Mouse (Mus musculus) liver, embryonic 13.5 days (tissue): Measurements from ENCODE around the gene Postn. TPM values are rescaled to one million over a fixed set of nuclear protein-coding genes. Genes with fewer than 3 reads are reported as not detected.

ENCODE experiments used
- ATAC-seq: fragments of 200-750 bp; cut with Nextera tagmentation; 2 replicates; pipeline ENCODE4 v1.8.0; 2017; ENCODE audit warnings: low read depth, mild to moderate bottlenecking, moderate number of reproducible peaks, moderate library complexity
- DNase-seq: peaks from one replicate; pipeline ENCODE4 v3.0.0; 2022
- H3K27ac ChIP-seq: fragments of 300-500 bp; sonication (generic); 2 replicates; pipeline ENCODE4 v1.5.1; 2015; ENCODE audit warnings: moderate library complexity, mild to moderate bottlenecking, inconsistent platforms
- H3K27me3 ChIP-seq: fragments of 300-500 bp; sonication (generic); 2 replicates; pipeline ENCODE4 v1.6.1; 2015; ENCODE audit warnings: mild to moderate bottlenecking, inconsistent platforms
- H3K36me3 ChIP-seq: fragments of 300-500 bp; sonication (generic); 2 replicates; pipeline ENCODE4 v1.6.1; 2015; ENCODE audit warnings: mild to moderate bottlenecking, inconsistent platforms
- H3K4me1 ChIP-seq: fragments of 300-500 bp; sonication (generic); replicated peaks from 2 replicates; pipeline ENCODE4 v1.6.1; 2015; ENCODE audit warnings: inconsistent platforms
- H3K4me2 ChIP-seq: fragments of 300-500 bp; sonication (generic); 2 replicates; pipeline ENCODE4 v1.6.1; 2015; ENCODE audit warnings: inconsistent platforms, mild to moderate bottlenecking, moderate library complexity
- H3K4me3 ChIP-seq: fragments of 300-500 bp; sonication (generic); replicated peaks from 2 replicates; pipeline ENCODE4 v1.5.1; 2015; ENCODE audit warnings: mild to moderate bottlenecking, inconsistent platforms
- H3K9ac ChIP-seq: fragments of 300-500 bp; sonication (generic); 2 replicates; pipeline ENCODE4 v1.6.1; 2015; ENCODE audit warnings: mild to moderate bottlenecking, inconsistent platforms
- H3K9me3 ChIP-seq: fragments of 300-500 bp; sonication (generic); replicated peaks from 2 replicates; pipeline ENCODE4 v1.6.1; 2016; ENCODE audit warnings: inconsistent platforms
- WGBS: fragments of 180-500 bp; shearing (Covaris S2); methylation state at CpG from one replicate; pipeline ENCODE4 v1.1.7; 2015; ENCODE audit not compliant: insufficient replicate concordance; 5-methylcytosine and 5-hydroxymethylcytosine counted together
- polyA plus RNA-seq: library from polyadenylated mRNA; unstranded; fragments of >200 nt; fragmentation: Nextera tagmentation; extraction: Ambion mirVana; gene quantifications from 2 replicates; pipeline ENCODE4 v1.2.1, GENCODE M21; 2015

The Postn gene
- polyA plus RNA-seq, 1 experiment from 2014 or later, result 21.9 TPM

- no peak for ATAC-seq
- WGBS, result 55% methylated on average over 4 of the region's 4 CpGs
- Histone ChIP-seq H3K9ac (no peak overlapping the region), H3K36me3 (no peaks in the 10 kb centered on the region), H3K4me1 (no peaks in the 10 kb centered on the region), H3K4me3 (no peak overlapping the region), H3K4me2 (no peak overlapping the region), H3K9me3 (no peaks in the 10 kb centered on the region), H3K27ac (no peak overlapping the region), H3K27me3 (no peaks in the 10 kb centered on the region)
- no peak for DNase-seq
These were observed 19.1 kb downstream of the Postn start for GRCm38 (mm10) chr3:54379981-54380380.

DNA sequence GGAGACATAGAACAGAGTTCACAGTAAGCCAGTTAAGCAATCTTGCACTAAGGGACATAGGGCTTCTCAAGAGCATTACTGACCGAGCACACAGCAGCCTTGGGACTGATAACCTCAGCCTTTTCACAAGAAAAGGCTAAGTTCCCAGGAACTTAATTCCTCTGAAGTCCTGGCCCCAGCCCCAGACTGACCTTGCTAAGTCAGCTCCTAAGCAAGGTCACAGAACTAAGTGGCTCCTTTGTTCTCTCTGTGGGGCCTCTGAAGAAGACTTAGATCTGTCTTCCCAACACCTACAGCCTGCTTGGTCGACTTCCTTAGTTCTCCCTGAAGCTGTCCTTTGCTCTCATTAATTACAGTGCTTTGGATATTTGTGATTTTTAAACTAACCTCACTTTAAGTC is 38.4 kb downstream of the Postn start:
- no peak for DNase-seq

DNA sequence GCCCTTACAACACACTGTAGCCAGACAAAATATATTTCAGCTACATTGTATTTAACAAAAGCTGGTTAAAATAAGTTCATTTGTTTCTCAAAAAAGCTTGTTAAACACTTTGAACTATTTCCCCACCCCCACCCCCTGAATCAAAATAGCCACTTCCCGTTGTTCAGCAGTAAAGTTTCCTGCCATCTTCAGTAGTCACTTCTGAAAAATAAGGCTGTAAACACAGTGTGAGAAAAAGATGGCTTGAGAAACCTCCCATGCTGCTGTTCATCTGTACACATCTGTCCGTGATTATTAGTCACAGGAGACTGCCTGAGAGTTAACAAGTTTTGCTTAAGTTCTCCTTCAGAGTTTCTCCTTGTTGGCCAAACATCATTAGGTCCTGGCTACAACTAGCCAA is 39.0 kb downstream of the Postn start:
- H3K4me2 ChIP-seq, result no peak overlapping the region
- no peaks in the 10 kb centered on the region for H3K4me1 ChIP-seq
- 33% methylated on average over 2 of the region's 2 CpGs for WGBS
- H3K27ac ChIP-seq, result no peak overlapping the region
- no peak overlapping the region for H3K9ac ChIP-seq
- H3K36me3 ChIP-seq, result no peaks in the 10 kb centered on the region
- H3K4me3 ChIP-seq, result no peak overlapping the region
- no peaks in the 10 kb centered on the region for H3K27me3 ChIP-seq
- no peaks in the 10 kb centered on the region for H3K9me3 ChIP-seq
- ATAC-seq (no peak), DNase-seq (no peak)

More for the DNA sequence above, 38.4 kb downstream of the Postn start:
- Histone ChIP-seq H3K27ac (no peak overlapping the region), H3K4me2 (no peak overlapping the region), H3K9ac (no peak overlapping the region), H3K4me1 (no peaks in the 10 kb centered on the region), H3K27me3 (no peaks in the 10 kb centered on the region), H3K9me3 (no peaks in the 10 kb centered on the region), H3K36me3 (no peaks in the 10 kb centered on the region), H3K4me3 (no peak overlapping the region)
- whole genome bisulfite sequencing, result 28% methylated on average over 2 of the region's 2 CpGs
- ATAC-seq, result no peak

GRCm38 (mm10) chr3:54400617-54401016 is 39.7 kb downstream of the Postn start:
- no peak overlapping the region for H3K4me3 ChIP-seq
- H3K27ac ChIP-seq, result no peak overlapping the region
- ATAC-seq (no peak), DNase-seq (no peak)
- H3K36me3 ChIP-seq, result no peaks in the 10 kb centered on the region
- WGBS, result 48% methylated on average over 1 of the region's 1 CpGs
- no peak overlapping the region for H3K4me2 ChIP-seq
- no peaks in the 10 kb centered on the region for H3K9me3 ChIP-seq
- H3K27me3 ChIP-seq, result no peaks in the 10 kb centered on the region
- H3K4me1 ChIP-seq, result no peaks in the 10 kb centered on the region
- H3K9ac ChIP-seq, result no peak overlapping the region

DNA sequence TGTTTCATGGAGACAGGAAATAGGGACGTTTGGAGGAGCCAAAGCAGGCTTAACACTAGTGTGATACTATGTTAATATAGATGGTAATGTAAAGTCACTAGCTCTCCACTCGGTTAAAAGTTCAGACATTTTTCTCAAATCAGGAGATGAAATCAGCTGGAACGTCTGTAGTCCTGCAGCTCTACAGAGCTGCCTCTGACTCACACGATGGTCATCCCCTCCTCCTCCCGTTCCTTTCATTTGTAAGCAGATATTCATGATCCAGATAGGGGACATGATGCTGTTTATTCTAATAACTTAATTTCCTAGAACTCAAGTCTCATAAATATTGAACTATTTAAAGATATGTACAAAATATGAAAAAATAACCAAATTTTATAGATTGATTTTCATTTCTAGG is 40.8 kb downstream of the Postn start:
- Histone ChIP-seq H3K4me3 (no peak overlapping the region), H3K27ac (no peak overlapping the region), H3K27me3 (no peaks in the 10 kb centered on the region), H3K9me3 (no peaks in the 10 kb centered on the region), H3K4me2 (no peak overlapping the region), H3K9ac (no peak overlapping the region), H3K4me1 (no peaks in the 10 kb centered on the region), H3K36me3 (no peaks in the 10 kb centered on the region)
- WGBS, result 57% methylated on average over 5 of the region's 5 CpGs
- ATAC-seq (no peak), DNase-seq (no peak)

DNA sequence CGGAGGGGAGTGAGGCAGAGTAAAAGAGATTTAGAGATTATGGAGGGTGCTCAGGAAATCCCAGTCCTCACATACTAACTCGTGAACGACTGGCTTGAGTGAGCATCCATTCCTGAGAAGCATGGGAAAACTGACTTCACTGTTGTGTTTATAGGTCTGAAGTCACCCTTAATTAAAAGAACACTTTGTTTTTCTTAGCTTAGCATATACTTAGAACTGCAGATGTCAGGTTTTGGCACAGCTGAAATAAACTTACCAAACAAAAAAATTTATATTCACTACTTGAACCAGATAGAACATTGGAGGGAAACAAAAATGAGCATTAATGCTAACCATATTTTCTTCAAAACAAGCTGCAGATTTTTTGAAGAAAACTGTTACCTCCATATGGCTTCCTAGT is 42.9 kb downstream of the Postn start:
- no peak overlapping the region for H3K27ac ChIP-seq
- no peak overlapping the region for H3K4me3 ChIP-seq
- H3K36me3 ChIP-seq, result no peaks in the 10 kb centered on the region
- WGBS, result 41% methylated on average over 3 of the region's 3 CpGs
- H3K4me2 ChIP-seq, result no peak overlapping the region
- ATAC-seq, result no peak
- no peaks in the 10 kb centered on the region for H3K27me3 ChIP-seq
- no peak for DNase-seq
- no peaks in the 10 kb centered on the region for H3K9me3 ChIP-seq
- H3K9ac ChIP-seq, result no peak overlapping the region
- no peaks in the 10 kb centered on the region for H3K4me1 ChIP-seq

DNA sequence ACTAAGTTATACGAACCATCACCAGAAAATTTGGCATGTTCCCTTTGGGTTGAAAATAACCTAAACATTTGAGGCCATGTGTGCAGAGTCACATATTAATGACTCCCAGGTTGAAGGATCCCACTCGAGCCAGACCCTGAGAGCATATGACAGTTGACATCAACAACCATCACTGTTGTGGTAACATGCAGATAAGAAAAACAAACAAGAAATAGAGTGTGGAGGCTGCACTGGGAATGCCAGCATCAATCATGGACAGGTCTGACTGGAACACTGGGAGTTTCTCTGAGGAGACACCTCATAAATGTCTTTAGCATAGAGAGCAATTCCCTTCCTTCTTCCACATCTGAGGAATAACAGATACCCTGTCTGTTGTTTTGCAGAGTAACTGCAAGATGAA is 45.7 kb downstream of the Postn start:
- no peak overlapping the region for H3K4me2 ChIP-seq
- no peaks in the 10 kb centered on the region for H3K9me3 ChIP-seq
- H3K36me3 ChIP-seq, result no peaks in the 10 kb centered on the region
- no peak for ATAC-seq
- WGBS, result 35% methylated on average over 2 of the region's 2 CpGs
- DNase-seq, result no peak
- H3K4me3 ChIP-seq, result no peak overlapping the region
- no peaks in the 10 kb centered on the region for H3K4me1 ChIP-seq
- no peaks in the 10 kb centered on the region for H3K27me3 ChIP-seq
- H3K27ac ChIP-seq, result no peak overlapping the region
- H3K9ac ChIP-seq, result no peak overlapping the region

- no peak for ATAC-seq
- no peak overlapping the region for H3K4me2 ChIP-seq
- H3K36me3 ChIP-seq, result no peaks in the 10 kb centered on the region
- H3K27me3 ChIP-seq, result no peaks in the 10 kb centered on the region
- H3K4me1 ChIP-seq, result no peaks in the 10 kb centered on the region
- H3K9ac ChIP-seq, result no peak overlapping the region
- 85% methylated on average over 3 of the region's 3 CpGs for WGBS
- no peaks in the 10 kb centered on the region for H3K9me3 ChIP-seq
- H3K4me3 ChIP-seq, result no peak overlapping the region
- no peak for DNase-seq
- no peak overlapping the region for H3K27ac ChIP-seq
These were observed 50.1 kb downstream of the Postn start for GRCm38 (mm10) chr3:54411052-54411451.

DNA sequence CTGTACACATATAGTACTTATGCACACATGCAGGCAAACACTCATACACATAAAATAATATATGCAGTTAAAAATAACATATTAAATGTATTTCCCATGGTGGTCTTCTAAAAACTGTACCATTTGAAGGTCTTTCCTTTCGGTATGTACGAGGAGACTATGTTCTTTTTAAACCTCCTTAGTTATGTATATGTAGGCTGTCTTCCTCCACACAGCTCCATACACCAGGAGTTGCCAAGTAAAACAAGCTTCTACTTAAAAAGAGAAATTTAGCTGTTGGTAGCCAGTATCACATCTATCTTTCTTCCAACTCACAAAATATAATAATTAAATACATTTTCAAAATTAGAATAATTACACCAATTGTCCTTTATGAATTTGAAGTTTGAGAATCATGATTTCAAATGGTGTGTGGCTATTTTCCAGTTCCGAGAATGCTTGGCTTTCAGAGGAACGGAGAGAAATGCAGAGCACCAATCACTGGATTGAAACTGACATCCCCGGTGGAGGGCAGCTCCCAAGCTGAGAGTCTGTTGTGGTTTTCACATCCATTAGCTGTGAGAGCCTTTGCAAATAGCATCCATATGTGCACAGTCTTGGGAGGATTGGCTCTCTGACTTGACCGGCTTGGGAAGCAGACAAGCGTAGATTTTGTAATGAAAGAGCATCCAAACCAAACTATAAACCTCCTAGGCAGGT is 52.1 kb downstream of the Postn start:
- Histone ChIP-seq H3K4me1 (no peaks in the 10 kb centered on the region), H3K27ac (no peak overlapping the region), H3K4me2 (no peak overlapping the region), H3K36me3 (no peaks in the 10 kb centered on the region), H3K9me3 (no peaks in the 10 kb centered on the region), H3K27me3 (no peaks in the 10 kb centered on the region), H3K9ac (no peak overlapping the region), H3K4me3 (no peak overlapping the region)
- DNase-seq, result no peak
- no peak for ATAC-seq
- 60% methylated on average over 7 of the region's 7 CpGs for WGBS

GRCm38 (mm10) chr3:54413584-54413897 is 52.6 kb downstream of the Postn start:
- Histone ChIP-seq H3K27me3 (no peaks in the 10 kb centered on the region), H3K36me3 (no peaks in the 10 kb centered on the region), H3K4me2 (no peak overlapping the region), H3K4me1 (no peaks in the 10 kb centered on the region), H3K4me3 (no peak overlapping the region), H3K9ac (no peak overlapping the region), H3K27ac (no peak overlapping the region), H3K9me3 (no peaks in the 10 kb centered on the region)
- DNase-seq, result no peak
- ATAC-seq, result no peak
- 62% methylated on average over 1 of the region's 1 CpGs for WGBS

DNA sequence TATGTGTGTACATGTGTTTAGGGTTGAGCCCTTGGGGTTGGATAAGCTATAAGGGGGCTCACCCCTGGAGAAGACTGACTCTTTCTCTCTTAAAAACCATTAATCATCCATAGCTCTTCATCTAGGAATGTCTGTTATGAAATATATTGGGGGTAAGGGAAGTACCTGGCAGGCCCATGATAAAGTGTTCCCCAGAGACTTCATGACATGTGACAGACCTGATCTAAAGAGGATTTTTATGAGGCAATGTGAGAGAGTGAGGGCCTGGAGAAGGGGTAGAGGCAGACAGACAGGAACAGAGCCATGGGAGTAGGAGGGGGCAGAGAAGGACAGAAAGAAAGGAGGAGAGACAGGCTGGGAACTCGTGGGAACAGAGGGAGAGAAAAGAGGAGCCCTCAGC is 53.5 kb downstream of the Postn start:
- Histone ChIP-seq H3K27ac (no peak overlapping the region), H3K4me2 (no peak overlapping the region), H3K4me1 (no peaks in the 10 kb centered on the region), H3K9me3 (no peaks in the 10 kb centered on the region), H3K27me3 (no peaks in the 10 kb centered on the region), H3K4me3 (no peak overlapping the region), H3K36me3 (no peaks in the 10 kb centered on the region), H3K9ac (no peak overlapping the region)
- WGBS, result 37% methylated on average over 1 of the region's 1 CpGs
- ATAC-seq (no peak), DNase-seq (no peak)

DNA sequence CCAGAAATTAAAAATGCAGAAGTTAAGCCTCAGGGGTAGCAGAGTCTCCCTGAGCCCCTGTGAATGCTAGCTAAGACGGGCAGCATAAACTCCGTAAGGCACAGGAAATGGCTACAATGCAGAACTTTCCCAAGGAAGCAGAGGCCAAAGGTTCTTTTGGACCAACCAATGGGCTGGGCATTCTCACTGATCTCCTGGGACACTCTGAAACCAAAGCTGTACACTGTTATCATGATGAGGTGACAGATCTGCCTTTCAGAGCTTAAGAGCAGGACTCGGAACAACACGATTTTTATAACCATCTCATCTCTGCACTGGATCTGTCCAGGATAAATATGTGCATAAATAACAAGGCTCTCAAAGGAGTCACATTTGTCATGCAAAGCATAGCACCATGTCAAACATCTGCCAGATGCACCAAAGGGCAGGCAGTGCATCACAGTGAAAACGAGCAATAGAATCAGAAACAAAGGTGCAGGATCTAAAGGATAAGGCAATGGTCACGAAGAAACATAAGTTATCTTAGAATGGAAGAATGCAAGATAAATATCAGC is 57.0 kb downstream of the Postn start:
- no peaks in the 10 kb centered on the region for H3K27me3 ChIP-seq
- H3K36me3 ChIP-seq, result no peaks in the 10 kb centered on the region
- H3K4me1 ChIP-seq, result no peaks in the 10 kb centered on the region
- H3K27ac ChIP-seq, result no peak overlapping the region
- no peak overlapping the region for H3K4me2 ChIP-seq
- no peak for ATAC-seq
- DNase-seq, result no peak
- 49% methylated on average over 6 of the region's 6 CpGs for WGBS
- H3K9ac ChIP-seq, result no peak overlapping the region
- H3K4me3 ChIP-seq, result no peak overlapping the region
- no peaks in the 10 kb centered on the region for H3K9me3 ChIP-seq
